Mouse (Mus musculus) midbrain, postnatal 0 days (tissue): ENCODE results near the gene Rps15. TPM values are rescaled to one million over a fixed set of nuclear protein-coding genes. Genes with fewer than 3 reads are reported as not detected.

ENCODE experiments used
- ATAC-seq: fragments of 200-750 bp; cut with Nextera tagmentation; 2 replicates; pipeline ENCODE4 v1.8.0; 2017; ENCODE audit warnings: moderate number of reproducible peaks, mild to moderate bottlenecking, moderate TSS enrichment, moderate library complexity; ENCODE audit not compliant: low FRiP score
- DNase-seq: peaks from one replicate; pipeline ENCODE4 v3.0.0-alpha.2; 2015; ENCODE audit warnings: low spot score
- H3K27ac ChIP-seq: fragments of 300-500 bp; sonication (generic); 2 replicates; pipeline ENCODE4 v1.5.1; 2014; ENCODE audit warnings: low read depth, mild to moderate bottlenecking, low read length, mixed read lengths
- H3K27me3 ChIP-seq: fragments of 300-500 bp; sonication (generic); 2 replicates; pipeline ENCODE4 v1.6.1; 2014; ENCODE audit warnings: low read length, control low read depth, mixed read lengths; ENCODE audit not compliant: insufficient read depth
- H3K36me3 ChIP-seq: fragments of 300-500 bp; sonication (generic); 2 replicates; pipeline ENCODE4 v1.6.1; 2014; ENCODE audit warnings: low read length, control low read depth, mixed read lengths; ENCODE audit not compliant: insufficient read depth
- H3K4me1 ChIP-seq: fragments of 300-500 bp; sonication (generic); 2 replicates; pipeline ENCODE4 v1.6.1; 2014; ENCODE audit warnings: mild to moderate bottlenecking, control low read depth, antibody characterized with exemption, low read length, mixed read lengths; ENCODE audit not compliant: insufficient read depth
- H3K4me2 ChIP-seq: fragments of 300-500 bp; sonication (generic); 2 replicates; pipeline ENCODE4 v1.6.1; 2014; ENCODE audit warnings: low read depth, mild to moderate bottlenecking, low read length, mixed read lengths; ENCODE audit not compliant: poor library complexity, severe bottlenecking
- H3K4me3 ChIP-seq: fragments of 300-500 bp; sonication (generic); 2 replicates; pipeline ENCODE4 v1.5.1; 2014; ENCODE audit warnings: low read depth, mild to moderate bottlenecking, low read length, moderate library complexity
- H3K9ac ChIP-seq: fragments of 300-500 bp; sonication (generic); replicated peaks from 2 replicates; pipeline ENCODE4 v1.6.1; 2014; ENCODE audit warnings: mild to moderate bottlenecking, low read length, moderate library complexity, mixed read lengths; ENCODE audit not compliant: poor library complexity, severe bottlenecking
- H3K9me3 ChIP-seq: fragments of 300-500 bp; sonication (generic); 2 replicates; pipeline ENCODE4 v1.6.1; 2016; ENCODE audit warnings: low read length, control low read depth
- CTCF ChIP-seq: IDR thresholded peaks from 2 replicates; pipeline ENCODE4 v1.5.1; 2016; ENCODE audit warnings: antibody characterized with exemption, mild to moderate bottlenecking
- WGBS: fragments of 180-500 bp; shearing (Covaris S2); extraction: QIAGEN DNeasy Blood & Tissue Kit; methylation state at CpG from one replicate; pipeline ENCODE4 v1.1.7; 2014; 5-methylcytosine and 5-hydroxymethylcytosine counted together
- polyA plus RNA-seq: library from polyadenylated mRNA; unstranded; fragments of >200 nt; fragmentation: Nextera tagmentation; extraction: Ambion mirVana; gene quantifications from 2 replicates; pipeline ENCODE4 v1.2.1, GENCODE M21; 2015
- total RNA-seq: library from RNA; depleted of rRNA; stranded (reverse); fragments of >200 nt; gene quantifications from 2 replicates; pipeline ENCODE4 v1.2.3, GENCODE M21; 2014

Gene Rps15
- total and polyA plus RNA-seq, 2 experiments from 2014 or later = 633 to 1,162 TPM

DNA sequence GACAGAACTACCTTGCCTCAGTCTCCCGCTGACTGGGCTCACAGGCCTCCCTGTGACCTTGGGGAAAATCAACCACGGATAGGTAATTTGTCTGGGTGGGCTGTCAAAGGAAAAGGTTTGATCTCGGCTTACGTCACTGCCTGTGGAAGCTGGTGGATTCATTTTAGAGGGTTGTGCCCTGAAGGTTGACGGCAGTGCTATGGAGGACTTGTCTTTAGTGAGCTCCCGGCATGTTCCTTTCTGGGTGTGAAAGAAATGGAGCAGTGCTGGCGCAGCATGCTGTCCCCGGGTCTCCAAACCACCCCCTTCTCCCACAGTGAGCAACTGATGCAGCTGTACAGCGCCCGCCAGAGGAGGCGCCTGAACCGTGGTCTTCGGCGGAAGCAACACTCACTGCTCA is 1.1 kb downstream of the Rps15 start:
- DNase-seq (no peak), ATAC-seq (no peak)
- WGBS = 22% methylated on average over 14 of the region's 14 CpGs
- H3K9ac ChIP-seq = peak overlapping the region; percentile 79
- H3K36me3 ChIP-seq = peaks cover 16% of the 10 kb centered on the region
- H3K4me1 ChIP-seq = peaks cover 16% of the 10 kb centered on the region
- H3K4me3 ChIP-seq = peak overlapping the region; percentile 64
- no peaks in the 10 kb centered on the region for H3K27me3 ChIP-seq
- peak overlapping the region; percentile 92 for H3K27ac ChIP-seq
- H3K9me3 ChIP-seq = no peaks in the 10 kb centered on the region
- TF ChIP-seq CTCF = peak; percentile 22; the same call in 1 of the 2 replicates
- peak overlapping the region; percentile 79 for H3K4me2 ChIP-seq

DNA sequence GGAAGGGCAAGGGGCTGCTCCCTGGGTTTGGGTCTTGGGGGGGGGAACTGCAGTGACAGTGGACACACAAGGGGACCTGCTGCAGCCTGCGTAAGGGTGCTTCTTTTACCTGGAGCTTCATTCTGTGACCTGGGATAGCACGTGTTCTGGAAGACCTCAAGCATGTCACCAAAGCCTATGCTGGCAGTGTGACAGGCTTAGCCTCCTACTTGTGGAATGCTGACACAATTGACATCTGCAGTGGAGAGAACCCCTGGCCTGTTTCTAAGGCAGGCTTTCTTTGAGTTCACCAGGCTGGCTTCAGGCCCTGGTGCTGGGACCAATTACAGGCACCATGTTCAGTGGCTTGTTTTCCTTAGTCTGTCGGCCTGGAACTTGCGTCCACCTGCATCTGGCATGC is 2.1 kb downstream of the Rps15 start:
- ATAC-seq (no peak), DNase-seq (no peak)
- Histone ChIP-seq H3K9ac (no peak overlapping the region), H3K27me3 (no peaks in the 10 kb centered on the region), H3K36me3 (peaks cover 10% of the 10 kb centered on the region), H3K9me3 (no peaks in the 10 kb centered on the region), H3K4me3 (no peak overlapping the region), H3K4me1 (peaks cover 16% of the 10 kb centered on the region), H3K4me2 (no peak overlapping the region), H3K27ac (peak overlapping the region; percentile 100)
- TF ChIP-seq CTCF = no peak
- 64% methylated on average over 4 of the region's 4 CpGs for WGBS

DNA sequence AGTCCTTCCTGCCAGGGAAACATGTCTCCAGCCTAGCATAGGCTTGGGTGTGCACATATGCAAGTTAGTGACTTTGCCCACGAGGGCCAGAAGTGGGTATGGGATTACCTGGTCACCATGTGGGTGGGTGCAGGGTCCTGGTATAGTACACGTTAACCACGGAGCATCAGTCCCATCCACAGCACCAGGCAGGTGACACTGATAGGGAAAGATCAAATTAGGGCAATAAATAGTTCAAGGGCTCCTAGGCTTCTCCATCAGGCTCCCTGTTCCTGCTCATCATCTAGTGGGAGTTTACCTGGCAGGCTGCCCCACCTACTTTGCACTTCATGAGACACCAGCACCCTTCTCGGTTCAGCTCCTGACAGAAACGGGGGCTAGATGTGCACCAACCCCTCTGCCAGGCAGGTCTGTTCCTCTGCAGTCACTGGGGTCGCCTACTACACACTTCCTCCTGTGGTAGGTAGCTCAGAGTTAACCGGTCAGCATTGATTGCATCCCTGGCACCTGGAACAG is 2.6 kb downstream of the Rps15 start:
- WGBS = 49% methylated on average over 7 of the region's 7 CpGs
- Histone ChIP-seq H3K9me3 (no peaks in the 10 kb centered on the region), H3K4me1 (peaks cover 16% of the 10 kb centered on the region), H3K27me3 (no peaks in the 10 kb centered on the region), H3K27ac (peak overlapping the region; percentile 100), H3K36me3 (peaks cover 10% of the 10 kb centered on the region), H3K4me3 (no peak overlapping the region), H3K9ac (peak overlapping the region; percentile 78), H3K4me2 (0 out of 2 replicates have a peak overlapping the region, but pooled peaks have one; percentile 91)
- DNase-seq (no peak), ATAC-seq (no peak)
- TF ChIP-seq CTCF = no peak

DNA sequence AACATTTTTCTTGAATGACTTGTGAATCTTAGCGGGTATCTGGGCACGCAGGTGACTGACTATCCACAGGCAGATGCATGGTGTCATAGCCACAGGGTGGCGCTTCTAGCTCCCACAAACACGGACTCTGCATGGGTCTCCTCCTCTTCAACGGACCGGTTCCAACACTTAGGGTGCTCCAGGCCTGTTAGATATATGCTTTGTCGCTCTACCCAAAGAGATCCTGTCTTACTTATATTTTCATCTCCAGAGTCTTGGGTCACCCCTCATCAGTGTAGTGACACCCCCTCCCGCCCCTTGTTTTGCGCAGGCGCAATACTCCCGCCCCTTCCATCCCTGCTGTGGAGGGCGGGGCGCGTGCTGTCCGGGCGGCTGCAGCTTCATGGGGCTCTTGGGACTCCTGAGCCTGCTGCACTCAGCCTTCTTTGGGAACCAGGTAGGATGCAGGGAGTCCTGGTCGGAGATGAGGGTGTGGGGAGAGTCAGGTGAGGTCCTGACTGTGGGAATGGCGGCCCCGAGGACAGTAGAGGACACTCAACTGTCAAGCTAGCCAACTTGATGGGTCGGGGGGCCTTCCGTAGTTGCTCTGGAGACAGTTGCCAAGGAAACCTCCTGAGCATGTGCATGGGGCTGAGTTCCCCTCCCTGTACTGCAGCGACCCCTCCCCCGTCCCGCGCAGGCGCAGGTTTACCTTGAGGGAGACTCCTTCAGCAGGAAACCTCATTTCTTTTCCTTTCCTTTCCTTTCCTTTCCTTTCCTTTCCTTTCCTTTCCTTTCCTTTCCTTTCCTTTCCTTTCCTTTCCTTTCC is 3.6 kb downstream of the Rps15 start, which contains the start of gene Apc2:
Gene Apc2, plus strand, starts transcription at position 360 of the 808 bp plus-strand sequence.
- under 1% methylated on average over 26 of the region's 26 CpGs for WGBS
- H3K9ac ChIP-seq = peak within 1 kb of the TSS; percentile 78
- peaks cover 10% of the 10 kb centered on the region for H3K36me3 ChIP-seq
- H3K4me3 ChIP-seq = peak within 1 kb of the TSS; percentile 50
- no peaks in the 10 kb centered on the region for H3K27me3 ChIP-seq
- H3K9me3 ChIP-seq = no peaks in the 10 kb centered on the region
- peak; percentile 79 for TF ChIP-seq CTCF
- peak; percentile 95 for DNase-seq
- ATAC-seq = peak; percentile 45
- H3K4me1 ChIP-seq = peaks cover 23% of the 10 kb centered on the region
- H3K4me2 ChIP-seq = peak within 1 kb of the TSS; percentile 91
- peak within 1 kb of the TSS; percentile 100 for H3K27ac ChIP-seq

DNA sequence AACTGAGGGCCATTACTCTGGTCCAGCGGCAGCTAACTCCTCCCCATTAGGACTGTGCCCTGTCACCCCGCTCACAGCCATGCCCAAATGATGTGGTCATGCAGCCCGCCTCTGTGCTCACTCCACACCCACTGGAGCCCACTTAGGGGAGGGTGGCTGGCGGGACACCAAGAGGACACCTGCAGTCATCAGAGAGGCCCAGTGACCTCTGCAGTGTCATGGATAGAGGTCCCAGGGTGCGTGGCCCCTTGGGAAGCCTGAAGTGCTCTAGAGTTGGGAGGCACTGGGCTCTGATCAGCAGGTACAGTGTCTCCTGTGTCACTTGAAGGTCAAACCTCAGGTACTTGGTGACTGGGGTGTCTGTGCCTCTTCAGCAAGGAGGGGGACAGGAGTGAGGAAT is 4.6 kb downstream of the Rps15 start:
- peaks cover 10% of the 10 kb centered on the region for H3K36me3 ChIP-seq
- H3K9me3 ChIP-seq = no peaks in the 10 kb centered on the region
- ATAC-seq (no peak), DNase-seq (no peak)
- H3K9ac ChIP-seq = peak overlapping the region; percentile 78
- 83% methylated on average over 5 of the region's 5 CpGs for WGBS
- H3K4me1 ChIP-seq = peaks cover 28% of the 10 kb centered on the region
- H3K27me3 ChIP-seq = no peaks in the 10 kb centered on the region
- peak overlapping the region; percentile 91 for H3K4me2 ChIP-seq
- H3K27ac ChIP-seq = peak overlapping the region; percentile 100
- no peak for TF ChIP-seq CTCF
- peak overlapping the region; percentile 50 for H3K4me3 ChIP-seq

DNA sequence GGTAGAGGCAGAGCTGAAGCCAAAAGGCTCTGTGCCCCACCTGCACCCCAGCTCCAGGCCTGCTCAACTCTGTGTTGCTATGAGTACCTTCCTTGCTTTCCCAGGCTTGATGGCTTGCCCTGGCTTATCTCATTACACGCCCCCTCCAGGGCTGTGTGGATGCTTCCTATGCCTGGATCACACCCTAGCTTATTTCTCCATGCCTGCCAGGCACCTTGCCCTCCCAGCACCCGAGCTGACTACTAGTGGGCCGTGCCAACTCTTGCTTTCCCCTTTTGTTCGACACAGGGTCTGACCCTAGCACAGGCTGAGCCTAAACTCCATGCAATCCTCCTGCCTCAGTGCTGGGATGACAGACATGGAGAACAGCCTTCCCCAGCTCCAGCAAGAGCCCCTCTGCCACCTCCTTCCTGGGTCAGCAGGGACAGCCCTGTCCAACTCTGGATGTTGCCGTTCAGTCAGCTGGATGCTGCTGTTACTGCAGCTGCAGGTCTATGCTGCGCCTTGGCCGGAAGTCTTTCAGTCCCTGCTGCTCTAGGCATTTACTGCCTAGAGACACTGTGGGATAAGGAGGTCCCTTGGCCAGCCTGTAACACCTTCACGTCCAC is 5.4 kb downstream of the Rps15 start:
- ATAC-seq (no peak), DNase-seq (no peak)
- 0 out of 2 replicates have a peak, but pooled peaks have one; percentile 1 for TF ChIP-seq CTCF
- Histone ChIP-seq H3K4me3 (no peak overlapping the region), H3K36me3 (peaks cover 16% of the 10 kb centered on the region), H3K27ac (peak overlapping the region; percentile 100), H3K9me3 (no peaks in the 10 kb centered on the region), H3K9ac (peak overlapping the region; percentile 78), H3K27me3 (no peaks in the 10 kb centered on the region), H3K4me1 (peaks cover 36% of the 10 kb centered on the region), H3K4me2 (peak overlapping the region; percentile 91)
- WGBS = 58% methylated on average over 8 of the region's 8 CpGs
